Mouse (Mus musculus): ENCODE measurements around the gene Tspan10. TPM values are rescaled to one million over a fixed set of nuclear protein-coding genes. Genes with fewer than 3 reads are reported as not detected.

Tspan10 gene
- polyA plus RNA-seq, 1 experiment from 2014 or later, result 1.5 TPM

- Histone ChIP-seq H3K27ac (peak overlapping the region; percentile 46), H3K36me3 (ENCODE audit: inconsistent target) (peaks cover 21% of the 10 kb centered on the region), H3K79me2 (ENCODE audit: inconsistent target) (peaks cover 42% of the 10 kb centered on the region), H3K4me3 (ENCODE audit: inconsistent target) (peak overlapping the region; percentile 34)
- WGBS (ENCODE audit: missing documents), result 31% methylated on average over 10 of the region's 12 CpGs
These were observed 4.5 kb upstream of the Tspan10 start for GRCm38 (mm10) chr11:120437857-120438385.

- 80% methylated on average over 2 of the region's 3 CpGs for WGBS (ENCODE audit: missing documents)
- no peaks in the 10 kb centered on the region for H3K36me3 ChIP-seq (ENCODE audit: inconsistent target)
- H3K27ac ChIP-seq, result no peak overlapping the region
- no peak overlapping the region for H3K4me3 ChIP-seq (ENCODE audit: inconsistent target)
- H3K79me2 ChIP-seq (ENCODE audit: inconsistent target), result no peaks in the 10 kb centered on the region
These were observed 379 bp downstream of the Tspan10 start for GRCm38 (mm10) chr11:120442765-120443280.

GRCm38 (mm10) chr11:120444106-120444505 lies 1.7 kb downstream of the Tspan10 start:
- Histone ChIP-seq H3K27ac (no peak overlapping the region), H3K79me2 (ENCODE audit: inconsistent target) (no peaks in the 10 kb centered on the region), H3K36me3 (ENCODE audit: inconsistent target) (no peaks in the 10 kb centered on the region), H3K4me3 (ENCODE audit: inconsistent target) (no peak overlapping the region)
- WGBS (ENCODE audit: missing documents), result 70% methylated on average over 6 of the region's 6 CpGs

GRCm38 (mm10) chr11:120445475-120445874 lies 3.0 kb downstream of the Tspan10 start:
- H3K79me2 ChIP-seq (ENCODE audit: inconsistent target), result no peaks in the 10 kb centered on the region
- 68% methylated on average over 3 of the region's 3 CpGs for WGBS (ENCODE audit: missing documents)
- H3K4me3 ChIP-seq (ENCODE audit: inconsistent target), result no peak overlapping the region
- no peaks in the 10 kb centered on the region for H3K36me3 ChIP-seq (ENCODE audit: inconsistent target)
- H3K27ac ChIP-seq, result no peak overlapping the region

- Histone ChIP-seq H3K79me2 (ENCODE audit: inconsistent target) (no peaks in the 10 kb centered on the region), H3K27ac (no peak overlapping the region), H3K36me3 (ENCODE audit: inconsistent target) (no peaks in the 10 kb centered on the region), H3K4me3 (ENCODE audit: inconsistent target) (no peak overlapping the region)
- WGBS (ENCODE audit: missing documents), result 93% methylated on average over 7 of the region's 7 CpGs
These were observed 4.7 kb downstream of the Tspan10 start for GRCm38 (mm10) chr11:120447179-120447578.

GRCm38 (mm10) chr11:120452246-120452645 lies 9.8 kb downstream of the Tspan10 start:
- WGBS (ENCODE audit: missing documents), result 100% methylated on average over 3 of the region's 3 CpGs
- Histone ChIP-seq H3K79me2 (ENCODE audit: inconsistent target) (no peaks in the 10 kb centered on the region), H3K36me3 (ENCODE audit: inconsistent target) (no peaks in the 10 kb centered on the region), H3K4me3 (ENCODE audit: inconsistent target) (no peak overlapping the region), H3K27ac (no peak overlapping the region)

GRCm38 (mm10) chr11:120453306-120453705 lies 10.9 kb downstream of the Tspan10 start, which contains the start of gene Pde6g:
TSS of gene Pde6g (minus strand) at chr11:120453500.
- Histone ChIP-seq H3K27ac (no peak within 1 kb of the TSS), H3K36me3 (ENCODE audit: inconsistent target) (no peaks in the 10 kb centered on the region), H3K79me2 (ENCODE audit: inconsistent target) (peaks cover 2% of the 10 kb centered on the region; the same call in 1 of the 2 replicates), H3K4me3 (ENCODE audit: inconsistent target) (no peak within 1 kb of the TSS)
- 100% methylated on average over 4 of the region's 4 CpGs for WGBS (ENCODE audit: missing documents)

- Histone ChIP-seq H3K79me2 (ENCODE audit: inconsistent target) (peaks cover 18% of the 10 kb centered on the region; the same call in 1 of the 2 replicates), H3K27ac (no peak overlapping the region), H3K4me3 (ENCODE audit: inconsistent target) (no peak overlapping the region), H3K36me3 (ENCODE audit: inconsistent target) (no peaks in the 10 kb centered on the region)
- 89% methylated on average over 4 of the region's 4 CpGs for WGBS (ENCODE audit: missing documents)
These were observed 12.5 kb downstream of the Tspan10 start for GRCm38 (mm10) chr11:120454965-120455364.

GRCm38 (mm10) chr11:120455413-120455812 lies 13.0 kb downstream of the Tspan10 start:
- H3K27ac ChIP-seq, result no peak overlapping the region
- peaks cover 20% of the 10 kb centered on the region; the same call in 1 of the 2 replicates for H3K79me2 ChIP-seq (ENCODE audit: inconsistent target)
- H3K36me3 ChIP-seq (ENCODE audit: inconsistent target), result no peaks in the 10 kb centered on the region
- H3K4me3 ChIP-seq (ENCODE audit: inconsistent target), result no peak overlapping the region
- WGBS (ENCODE audit: missing documents), result 97% methylated on average over 6 of the region's 7 CpGs

GRCm38 (mm10) chr11:120457370-120457769 lies 14.9 kb downstream of the Tspan10 start:
- H3K27ac ChIP-seq, result peak overlapping the region; percentile 67
- peak overlapping the region; percentile 77 for H3K4me3 ChIP-seq (ENCODE audit: inconsistent target)
- peaks cover 18% of the 10 kb centered on the region; the same call in 1 of the 2 replicates for H3K36me3 ChIP-seq (ENCODE audit: inconsistent target)
- 5% methylated on average over 10 of the region's 14 CpGs for WGBS (ENCODE audit: missing documents)
- H3K79me2 ChIP-seq (ENCODE audit: inconsistent target), result peaks cover 20% of the 10 kb centered on the region; the same call in 1 of the 2 replicates

- Histone ChIP-seq H3K79me2 (ENCODE audit: inconsistent target) (peaks cover 20% of the 10 kb centered on the region; the same call in 1 of the 2 replicates), H3K36me3 (ENCODE audit: inconsistent target) (peaks cover 19% of the 10 kb centered on the region; the same call in 1 of the 2 replicates), H3K27ac (peak within 1 kb of the TSS; percentile 67), H3K4me3 (ENCODE audit: inconsistent target) (peak within 1 kb of the TSS; percentile 77)
- 4% methylated on average over 59 of the region's 62 CpGs for WGBS (ENCODE audit: missing documents)
These were observed 15.6 kb downstream of the Tspan10 start, which contains the start of the genes Oxld1 and Ccdc137 for GRCm38 (mm10) chr11:120457772-120458751. TSS of gene Oxld1 (minus strand) at chr11:120458068. TSS of gene Ccdc137 (plus strand) at chr11:120458115.

GRCm38 (mm10) chr11:120458847-120459597 lies 16.6 kb downstream of the Tspan10 start:
- 52% methylated on average over 4 of the region's 6 CpGs for WGBS (ENCODE audit: missing documents)
- H3K79me2 ChIP-seq (ENCODE audit: inconsistent target), result peaks cover 20% of the 10 kb centered on the region; the same call in 1 of the 2 replicates
- peaks cover 19% of the 10 kb centered on the region; the same call in 1 of the 2 replicates for H3K36me3 ChIP-seq (ENCODE audit: inconsistent target)
- peak overlapping the region; percentile 53; the same call in 1 of the 2 replicates for H3K27ac ChIP-seq
- peak overlapping the region; percentile 77 for H3K4me3 ChIP-seq (ENCODE audit: inconsistent target)

GRCm38 (mm10) chr11:120463536-120463935 lies 21.1 kb downstream of the Tspan10 start:
- Histone ChIP-seq H3K36me3 (ENCODE audit: inconsistent target) (peaks cover 19% of the 10 kb centered on the region; the same call in 1 of the 2 replicates), H3K4me3 (ENCODE audit: inconsistent target) (no peak overlapping the region), H3K79me2 (ENCODE audit: inconsistent target) (peaks cover 38% of the 10 kb centered on the region), H3K27ac (no peak overlapping the region)
- WGBS (ENCODE audit: missing documents), result 100% methylated on average over 2 of the region's 2 CpGs

GRCm38 (mm10) chr11:120464365-120464764 lies 21.9 kb downstream of the Tspan10 start:
- H3K4me3 ChIP-seq (ENCODE audit: inconsistent target), result no peak overlapping the region
- no peak overlapping the region for H3K27ac ChIP-seq
- H3K79me2 ChIP-seq (ENCODE audit: inconsistent target), result peaks cover 38% of the 10 kb centered on the region
- H3K36me3 ChIP-seq (ENCODE audit: inconsistent target), result peaks cover 21% of the 10 kb centered on the region; the same call in 1 of the 2 replicates
- 90% methylated on average over 5 of the region's 5 CpGs for WGBS (ENCODE audit: missing documents)

Measured in macrophage (primary cell).